Mouse (Mus musculus) MEL (cell line): ENCODE measurements around the gene Ica1l. TPM values are rescaled to one million over a fixed set of nuclear protein-coding genes. Genes with fewer than 3 reads are reported as not detected.
A peak's percentile ranks its signal among the peaks of the same experiment; 100 is the strongest.
"Not testable (repeated sequence)": the region's sequence is repeated elsewhere in the genome, so short reads cannot be mapped to it uniquely, and the experiment has no call there.

Experiments
- DNase-seq: peaks from one replicate; pipeline ENCODE4 v3.0.0; 2011; ENCODE audit warnings: low read depth, low spot score
- H3K27ac ChIP-seq: 2 replicates; pipeline ENCODE4 v1.5.1; 2012; ENCODE audit warnings: low read depth, mild to moderate bottlenecking, control low read depth, low read length, moderate library complexity; ENCODE audit not compliant: control insufficient read depth
- H3K27me3 ChIP-seq, 2 experiments: fragments of 150-350 bp in 1 of 2; sonication (generic) in 1 of 2; 2 replicates each; pipeline ENCODE4 v1.6.1; 2012; ENCODE audit warnings: low read length in 2 of 2, mild to moderate bottlenecking in 2 of 2, improper control_type of control experiment in 1 of 2, moderate library complexity in 1 of 2; ENCODE audit not compliant: insufficient read depth in 2 of 2, control insufficient read depth in 1 of 2
- H3K36me3 ChIP-seq, 2 experiments: 2 replicates each; pipeline ENCODE4 v1.6.1; 2012 to 2014; ENCODE audit warnings: low read length in 2 of 2, improper control_type of control experiment in 1 of 2, inconsistent platforms in 1 of 2, mild to moderate bottlenecking in 1 of 2; ENCODE audit not compliant: insufficient read depth in 2 of 2, control insufficient read depth in 1 of 2
- H3K4me1 ChIP-seq, 2 experiments: fragments of 150-350 bp in 1 of 2; sonication (generic) in 1 of 2; 2 replicates each; pipeline ENCODE4 v1.6.1; 2012; ENCODE audit warnings: low read length in 2 of 2, improper control_type of control experiment in 1 of 2, mild to moderate bottlenecking in 1 of 2; ENCODE audit not compliant: insufficient read depth in 2 of 2, control insufficient read depth in 1 of 2
- H3K4me3 ChIP-seq, 2 experiments: fragments of 150-350 bp in 1 of 2; sonication (generic) in 1 of 2; 2 replicates each; pipeline ENCODE4 v1.5.1; 2012; ENCODE audit warnings: low read depth in 2 of 2, low read length in 2 of 2, mild to moderate bottlenecking in 2 of 2, moderate library complexity in 2 of 2, control low read depth in 1 of 2, improper control_type of control experiment in 1 of 2; ENCODE audit not compliant: control insufficient read depth in 1 of 2, insufficient read depth in 1 of 2
- H3K79me2 ChIP-seq: 2 replicates; pipeline ENCODE4 v1.6.1; 2012; ENCODE audit warnings: mild to moderate bottlenecking, low read length, moderate library complexity; ENCODE audit not compliant: control insufficient read depth, poor library complexity, insufficient read depth
- H3K9ac ChIP-seq: 2 replicates; pipeline ENCODE4 v1.6.1; 2012; ENCODE audit warnings: low read depth, mild to moderate bottlenecking, control low read depth, low read length, moderate library complexity; ENCODE audit not compliant: control insufficient read depth, poor library complexity, severe bottlenecking
- H3K9me3 ChIP-seq: fragments of 150-350 bp; sonication (generic); replicated peaks from 2 replicates; pipeline ENCODE4 v1.6.1; 2012; ENCODE audit warnings: mild to moderate bottlenecking, low read length, improper control_type of control experiment, moderate library complexity; ENCODE audit not compliant: insufficient read depth
- CTCF ChIP-seq, 3 experiments: IDR thresholded peaks in 2 of 3; conservative IDR thresholded peaks in 1 of 3; 2 replicates each; pipeline ENCODE4 v1.5.1; 2011 to 2012; ENCODE audit warnings: low read length in 3 of 3, low read depth in 2 of 3, mild to moderate bottlenecking in 2 of 3, improper control_type of control experiment in 1 of 3, inconsistent platforms in 1 of 3, mixed read lengths in 1 of 3, moderate library complexity in 1 of 3; ENCODE audit not compliant: control insufficient read depth in 1 of 3, insufficient read depth in 1 of 3, poor library complexity in 1 of 3, severe bottlenecking in 1 of 3
- ETS1 ChIP-seq: IDR thresholded peaks from 2 replicates; pipeline ENCODE4 v1.6.1; 2012; ENCODE audit warnings: low read depth, mild to moderate bottlenecking, inconsistent platforms, low read length, improper control_type of control experiment, moderate library complexity
- MAX ChIP-seq: IDR thresholded peaks from 2 replicates; pipeline ENCODE4 v1.6.1; 2011; ENCODE audit warnings: low read length, improper control_type of control experiment
- MEF2A ChIP-seq: IDR thresholded peaks from 2 replicates; pipeline ENCODE4 v1.6.1; 2014; ENCODE audit warnings: low read depth, mild to moderate bottlenecking, inconsistent platforms, low read length, improper control_type of control experiment; ENCODE audit not compliant: poor library complexity, insufficient replicate concordance, severe bottlenecking; ENCODE audit errors: extremely low read depth
- MXI1 ChIP-seq: IDR thresholded peaks from 2 replicates; pipeline ENCODE4 v1.6.1; 2011; ENCODE audit warnings: mild to moderate bottlenecking, low read depth, low read length, improper control_type of control experiment
- MYC ChIP-seq: IDR thresholded peaks from 2 replicates; pipeline ENCODE4 v1.6.1; 2011; ENCODE audit warnings: low read depth, mild to moderate bottlenecking, low read length, improper control_type of control experiment, moderate library complexity
- POLR2A ChIP-seq, 2 experiments: IDR thresholded peaks; 2 replicates each; pipeline ENCODE4 v1.6.1; 2011 to 2012; ENCODE audit warnings: low read length in 2 of 2, mild to moderate bottlenecking in 2 of 2, control low read depth in 1 of 2, improper control_type of control experiment in 1 of 2, low read depth in 1 of 2, moderate library complexity in 1 of 2; ENCODE audit not compliant: control insufficient read depth in 1 of 2, insufficient read depth in 1 of 2, poor library complexity in 1 of 2
- POLR2AphosphoS5 ChIP-seq: IDR thresholded peaks from 2 replicates; pipeline ENCODE4 v1.6.1; 2012; ENCODE audit warnings: low read depth, borderline replicate concordance, mild to moderate bottlenecking, inconsistent platforms, low read length, moderate library complexity, mixed read lengths
- RAD21 ChIP-seq: IDR thresholded peaks from 2 replicates; pipeline ENCODE4 v1.6.1; 2011; ENCODE audit warnings: mild to moderate bottlenecking, low read depth, low read length, improper control_type of control experiment
- RCOR1 ChIP-seq: IDR thresholded peaks from 2 replicates; pipeline ENCODE4 v1.6.1; 2012; ENCODE audit warnings: low read depth, mild to moderate bottlenecking, inconsistent platforms, low read length, improper control_type of control experiment
- SMC3 ChIP-seq: IDR thresholded peaks from 2 replicates; pipeline ENCODE4 v1.6.1; 2011; ENCODE audit warnings: low read depth, low read length, improper control_type of control experiment
- TBP ChIP-seq: IDR thresholded peaks from 2 replicates; pipeline ENCODE4 v1.8.0; 2011; ENCODE audit warnings: low read depth, low read length, improper control_type of control experiment
- UBTF ChIP-seq: IDR thresholded peaks from 2 replicates; pipeline ENCODE4 v1.6.1; 2012; ENCODE audit warnings: low read depth, mild to moderate bottlenecking, inconsistent platforms, low read length, improper control_type of control experiment, moderate library complexity, borderline replicate concordance; ENCODE audit not compliant: insufficient read depth
- USF1 ChIP-seq: IDR thresholded peaks from 2 replicates; pipeline ENCODE4 v1.6.1; 2014; ENCODE audit warnings: low read depth, mild to moderate bottlenecking, inconsistent platforms, low read length, improper control_type of control experiment, moderate library complexity
- USF2 ChIP-seq, 2 experiments: IDR thresholded peaks; 2 replicates each; pipeline ENCODE4 v1.6.1; 2011 to 2012; ENCODE audit warnings: improper control_type of control experiment in 2 of 2, low read length in 2 of 2, borderline replicate concordance in 1 of 2, inconsistent platforms in 1 of 2, low read depth in 1 of 2, mild to moderate bottlenecking in 1 of 2; ENCODE audit not compliant: insufficient read depth in 1 of 2
- ZC3H11A ChIP-seq: IDR thresholded peaks from 2 replicates; pipeline ENCODE4 v1.6.1; 2012; ENCODE audit warnings: low read depth, mild to moderate bottlenecking, inconsistent platforms, low read length, improper control_type of control experiment
- polyA plus RNA-seq, 2 experiments: library from polyadenylated mRNA; stranded (reverse) in 1 of 2; unstranded in 1 of 2; fragments of >175 nt in 1 of 2; fragments of >200 nt in 1 of 2; gene quantifications; 2 replicates each; pipeline versions ENCODE4 v1.2.1 to v1.2.4; 2012; ENCODE audit warnings: low replicate concordance in 2 of 2, low read depth in 1 of 2; ENCODE audit not compliant: insufficient read length in 2 of 2, insufficient read depth in 1 of 2, missing spikeins in 1 of 2
- total RNA-seq: library from RNA; depleted of rRNA; stranded (reverse); fragments of 300-350 nt; gene quantifications from 2 replicates; pipeline ENCODE4 v1.2.3, GENCODE M21; 2012

Gene Ica1l
- total and polyA plus RNA-seq, 3 experiments: 4.9 to 6.2 TPM; not detected in 1

GRCm38 (mm10) chr1:60056310-60056709 is 13.3 kb upstream of the Ica1l start:
- H3K9ac ChIP-seq: no peak overlapping the region
- DNase-seq: no peak

GRCm38 (mm10) chr1:60054659-60055058 is 11.7 kb upstream of the Ica1l start:
- no peaks in the 10 kb centered on the region for H3K9me3 ChIP-seq
- H3K4me1 ChIP-seq: no peaks in the 10 kb centered on the region
- no peaks in the 10 kb centered on the region for H3K36me3 ChIP-seq
- H3K9ac ChIP-seq: no peak overlapping the region
- no peak overlapping the region for H3K4me3 ChIP-seq
- DNase-seq: peak; percentile 51
- H3K27me3 ChIP-seq: no peaks in the 10 kb centered on the region
- no peaks in the 10 kb centered on the region for H3K79me2 ChIP-seq
- no peak overlapping the region for H3K27ac ChIP-seq
- TF ChIP-seq MAX (no peak), RAD21 (peak; percentile 48), CTCF (IDR thresholded peaks at IDR 0.05 in 2 of 3, conservative IDR thresholded peaks at IDR 0.05 in 1 of 3; ENCODE audit: control insufficient read depth in 1 of 3, insufficient read depth in 1 of 3, low read depth in 2 of 3, low read length in 3 of 3, poor library complexity in 1 of 3, severe bottlenecking in 1 of 3) (peak; percentile 57 to 73 (median 69)), SMC3 (peak; percentile 68), ZC3H11A (peak; percentile 40), RCOR1 (no peak), TBP (peak; percentile 58), POLR2AphosphoS5 (no peak), ETS1 (no peak), MXI1 (no peak)
- TF ChIP-seq, all 39 proteins: peak for 5

More at GRCm38 (mm10) chr1:60056310-60056709, 13.3 kb upstream of the Ica1l start:
- H3K79me2 ChIP-seq: no peaks in the 10 kb centered on the region
- H3K27me3 ChIP-seq: no peaks in the 10 kb centered on the region
- H3K27ac ChIP-seq: no peak overlapping the region
- TF ChIP-seq UBTF: no peak
- no peak for TF ChIP-seq USF2 (IDR thresholded peaks at IDR 0.05; ENCODE audit: borderline replicate concordance in 1 of 2, insufficient read depth in 1 of 2, low read depth in 1 of 2, low read length in 2 of 2)
- no peak for TF ChIP-seq MEF2A
- no peak for TF ChIP-seq SMC3
- TF ChIP-seq MXI1: no peak
- TF ChIP-seq MYC: no peak
- no peak for TF ChIP-seq USF1
- no peak for TF ChIP-seq POLR2A (IDR thresholded peaks at IDR 0.05; ENCODE audit: control insufficient read depth in 1 of 2, insufficient read depth in 1 of 2, low read depth in 1 of 2, low read length in 2 of 2, poor library complexity in 1 of 2)
- TF ChIP-seq, all 39 proteins: peak for 0
- no peaks in the 10 kb centered on the region for H3K9me3 ChIP-seq
- no peaks in the 10 kb centered on the region for H3K4me1 ChIP-seq
- no peaks in the 10 kb centered on the region for H3K36me3 ChIP-seq
- H3K4me3 ChIP-seq: no peak overlapping the region

- not testable (repeated sequence) for H3K9ac ChIP-seq, H3K79me2 ChIP-seq, DNase-seq, H3K27me3 ChIP-seq, H3K4me1 ChIP-seq, H3K27ac ChIP-seq, H3K4me3 ChIP-seq, H3K36me3 ChIP-seq, H3K9me3 ChIP-seq
Observed at GRCm38 (mm10) chr1:60047481-60047880, 4.5 kb upstream of the Ica1l start.
